Mouse (Mus musculus): ENCODE results near the gene Igsf8. TPM values are rescaled to one million over a fixed set of nuclear protein-coding genes. Genes with fewer than 3 reads are reported as not detected.

Gene Igsf8
- total RNA-seq, 2 experiments from 2014 or later = 16.4 to 23.6 TPM

Other genes with a start within 250 kb of the Igsf8 start
- gene Vangl2, start 233.2 kb upstream of the Igsf8 start, total RNA-seq (2014; fragmentation: Nextera tagmentation) = 1.6 and 1.9 TPM in 2 replicates
- gene Vangl2, start 233.2 kb upstream of the Igsf8 start, total RNA-seq (2017) = 0.42 and 2.6 TPM in 2 replicates
- gene Nhlh1, start 204.1 kb upstream of the Igsf8 start, total RNA-seq (2014; fragmentation: Nextera tagmentation) = not detected in 2 replicates
- not detected in 2 replicates for gene Nhlh1, start 204.1 kb upstream of the Igsf8 start, total RNA-seq (2017)
- 107 and 133 TPM in 2 replicates for gene Copa, start 179.1 kb upstream of the Igsf8 start, total RNA-seq (2014; fragmentation: Nextera tagmentation)
- 107 and 114 TPM in 2 replicates for gene Copa, start 179.1 kb upstream of the Igsf8 start, total RNA-seq (2017)
- gene Ncstn, start 178.8 kb upstream of the Igsf8 start, total RNA-seq (2014; fragmentation: Nextera tagmentation) = 42.0 and 57.3 TPM in 2 replicates
- 19.7 and 24.6 TPM in 2 replicates for gene Ncstn, start 178.8 kb upstream of the Igsf8 start, total RNA-seq (2017)
- gene Pex19, start 134.9 kb upstream of the Igsf8 start, total RNA-seq (2014; fragmentation: Nextera tagmentation) = 31.6 and 53.9 TPM in 2 replicates
- 45.1 and 48.2 TPM in 2 replicates for gene Pex19, start 134.9 kb upstream of the Igsf8 start, total RNA-seq (2017)
- gene Dcaf8, start 113.6 kb upstream of the Igsf8 start, total RNA-seq (2014; fragmentation: Nextera tagmentation) = 106 and 110 TPM in 2 replicates
- gene Dcaf8, start 113.6 kb upstream of the Igsf8 start, total RNA-seq (2017) = 132 and 142 TPM in 2 replicates
- gene Pea15a, start 54.8 kb upstream of the Igsf8 start, total RNA-seq (2014; fragmentation: Nextera tagmentation) = 0.50 and 4.7 TPM in 2 replicates
- gene Pea15a, start 54.8 kb upstream of the Igsf8 start, total RNA-seq (2017) = 2.0 TPM in 1 of 2 replicates, not detected in the other
- not detected in 2 replicates for gene Casq1, start 41.8 kb upstream of the Igsf8 start, total RNA-seq (2014; fragmentation: Nextera tagmentation)
- gene Casq1, start 41.8 kb upstream of the Igsf8 start, total RNA-seq (2017) = not detected in 2 replicates
- gene Atp1a4, start 3.2 kb upstream of the Igsf8 start, total RNA-seq (2014; fragmentation: Nextera tagmentation) = not detected in 2 replicates
- not detected in 2 replicates for gene Atp1a4, start 3.2 kb upstream of the Igsf8 start, total RNA-seq (2017)
- not detected in 2 replicates for gene Atp1a2, start 36.4 kb downstream of the Igsf8 start, total RNA-seq (2014; fragmentation: Nextera tagmentation)
- gene Atp1a2, start 36.4 kb downstream of the Igsf8 start, total RNA-seq (2017) = not detected in 2 replicates
- gene Kcnj9, start 67.7 kb downstream of the Igsf8 start, total RNA-seq (2014; fragmentation: Nextera tagmentation) = not detected in 2 replicates
- not detected in 2 replicates for gene Kcnj9, start 67.7 kb downstream of the Igsf8 start, total RNA-seq (2017)
- gene Kcnj10, start 79.6 kb downstream of the Igsf8 start, total RNA-seq (2014; fragmentation: Nextera tagmentation) = not detected in 2 replicates
- gene Kcnj10, start 79.6 kb downstream of the Igsf8 start, total RNA-seq (2017) = 0.15 and 0.75 TPM in 2 replicates
- 12.9 and 18.2 TPM in 2 replicates for gene Pigm, start 114.9 kb downstream of the Igsf8 start, total RNA-seq (2014; fragmentation: Nextera tagmentation)
- 16.4 and 16.8 TPM in 2 replicates for gene Pigm, start 114.9 kb downstream of the Igsf8 start, total RNA-seq (2017)
- gene Slamf9, start 213.7 kb downstream of the Igsf8 start, total RNA-seq (2014; fragmentation: Nextera tagmentation) = not detected in 2 replicates
- not detected in 2 replicates for gene Slamf9, start 213.7 kb downstream of the Igsf8 start, total RNA-seq (2017)
- not detected in 2 replicates for gene Igsf9, start 220.1 kb downstream of the Igsf8 start, total RNA-seq (2014; fragmentation: Nextera tagmentation)
- gene Igsf9, start 220.1 kb downstream of the Igsf8 start, total RNA-seq (2017) = 0.09 TPM in 1 of 2 replicates, not detected in the other
- 244 and 269 TPM in 2 replicates for gene Tagln2, start 238.4 kb downstream of the Igsf8 start, total RNA-seq (2014; fragmentation: Nextera tagmentation)
- gene Tagln2, start 238.4 kb downstream of the Igsf8 start, total RNA-seq (2017) = 147 and 171 TPM in 2 replicates